Mouse (Mus musculus) brain, adult 2 months (tissue): ENCODE data around the gene Atp13a2.

Experiments
- DNase-seq: peaks from one replicate; pipeline ENCODE4 v3.0.0; 2011; ENCODE audit warnings: low read depth, low spot score

The Atp13a2 gene

DNA sequence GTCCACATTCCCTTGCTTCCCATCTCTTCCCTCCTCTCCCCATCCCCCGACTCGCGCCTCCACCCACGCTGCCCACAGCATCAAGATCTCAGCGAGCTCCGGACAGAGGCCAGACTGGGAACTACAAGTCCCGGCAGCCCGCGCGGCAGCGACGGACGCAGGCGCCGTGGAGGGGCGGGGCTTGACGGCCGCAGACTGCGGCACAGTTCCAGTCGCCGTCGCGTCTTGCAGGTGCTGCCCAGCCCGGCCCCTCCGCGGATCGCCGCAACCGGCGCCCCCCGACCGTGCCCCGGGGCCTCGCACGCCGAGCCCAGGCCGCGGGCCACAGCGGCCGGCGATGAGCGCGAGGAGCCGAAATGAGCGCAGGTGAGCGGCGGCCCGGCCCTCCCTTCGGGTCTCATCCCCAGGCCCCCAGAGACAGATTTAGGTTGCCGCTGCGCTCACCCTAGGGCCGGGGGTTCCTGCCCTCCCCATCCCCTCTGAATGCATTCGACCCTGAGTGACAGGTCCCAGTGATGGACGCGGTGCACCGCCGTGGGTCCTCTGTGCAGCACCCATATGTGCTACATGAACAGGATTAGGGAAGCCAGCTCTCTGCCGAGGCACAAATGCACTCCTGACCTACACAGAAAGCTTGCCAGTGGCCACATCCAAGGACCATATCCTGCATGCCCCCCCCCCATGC is at the start of gene Atp13a2:
TSS of gene Atp13a2 (plus strand) at position 163 of the 685 bp plus-strand sequence.
- peak; percentile 96 for DNase-seq

DNA sequence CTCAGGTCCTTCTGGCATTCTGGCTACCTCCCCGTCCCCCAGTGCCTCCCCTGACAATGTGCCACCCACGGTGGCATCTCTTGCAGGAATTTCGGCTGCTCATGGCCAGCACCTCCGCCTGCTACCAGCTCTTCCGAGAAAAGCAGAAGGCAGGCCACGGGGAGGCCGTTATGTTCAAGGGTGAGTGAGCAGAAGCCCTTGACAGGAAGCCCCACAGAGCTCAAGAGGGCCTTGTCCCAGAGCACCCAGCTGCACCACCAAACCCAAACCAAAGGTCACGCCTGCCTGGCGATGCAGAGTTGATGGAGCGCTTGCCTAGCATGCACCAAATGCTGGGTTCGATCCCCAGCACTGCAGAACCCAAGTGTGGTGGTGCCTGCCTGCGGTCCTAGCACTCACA is 42.3 kb upstream of the Atp13a2 start:
- DNase-seq = no peak

DNA sequence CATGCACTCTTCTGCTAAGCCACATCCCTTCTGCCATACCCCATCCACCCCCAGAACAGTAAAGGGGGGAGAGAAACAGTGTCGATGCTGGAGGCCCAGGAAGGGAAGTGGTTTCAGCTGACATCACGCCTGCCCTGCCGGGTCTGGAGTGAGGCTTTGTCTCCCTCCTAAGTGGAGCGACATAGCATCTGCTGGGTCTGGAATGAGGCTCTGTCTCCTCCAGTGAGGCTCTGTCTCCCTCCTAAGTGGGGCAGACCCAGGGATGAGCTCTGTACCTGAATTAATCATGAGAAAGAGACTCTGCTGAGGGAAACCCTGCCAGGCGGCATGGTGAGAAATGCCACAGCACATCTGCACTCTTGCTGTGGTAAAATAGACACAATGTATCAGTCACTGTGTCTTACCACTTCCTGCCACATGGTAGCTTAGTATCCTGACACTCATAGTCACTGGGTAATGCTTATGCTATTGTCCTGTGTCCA is 41.7 kb upstream of the Atp13a2 start:
- peak; percentile 43 for DNase-seq

DNA sequence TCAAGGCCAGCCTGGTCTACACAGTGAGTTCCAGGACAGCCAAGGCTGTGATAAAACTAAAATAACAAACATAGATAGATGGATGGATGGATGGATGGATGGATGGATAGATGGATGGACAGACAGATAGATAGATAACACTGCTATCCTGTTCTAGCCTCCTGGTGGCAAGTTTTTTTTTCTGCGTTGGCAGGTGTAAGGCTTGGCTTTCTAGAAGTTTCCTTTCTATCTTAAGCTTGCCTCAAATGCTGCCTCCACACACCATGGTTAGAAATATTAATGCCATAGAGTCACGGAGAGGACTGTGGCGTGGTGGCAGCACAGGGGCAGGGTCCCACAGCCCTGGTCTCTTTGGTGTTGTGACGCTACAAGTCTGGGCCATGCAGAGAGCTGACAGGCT is 41.1 kb upstream of the Atp13a2 start:
- no peak for DNase-seq

DNA sequence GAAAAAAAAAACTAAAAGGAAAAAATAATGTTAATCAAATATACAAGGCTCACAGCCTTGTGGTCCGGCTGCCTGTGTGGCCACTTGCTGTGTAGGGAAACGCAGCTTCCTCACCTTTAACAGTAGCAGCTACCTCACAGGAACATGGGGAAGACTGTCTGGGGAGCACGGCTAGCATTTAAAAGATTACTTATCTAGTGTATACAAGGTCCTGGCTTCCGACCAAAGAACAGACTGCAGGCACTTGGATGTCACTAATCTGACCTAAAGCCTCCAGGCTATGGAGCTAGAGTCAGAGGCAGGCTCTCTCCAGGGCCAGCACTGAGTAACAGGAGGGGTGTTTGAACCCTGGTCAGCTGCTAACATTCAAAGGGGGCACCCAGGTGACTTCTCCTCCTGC is 40.6 kb upstream of the Atp13a2 start:
- no peak for DNase-seq

DNA sequence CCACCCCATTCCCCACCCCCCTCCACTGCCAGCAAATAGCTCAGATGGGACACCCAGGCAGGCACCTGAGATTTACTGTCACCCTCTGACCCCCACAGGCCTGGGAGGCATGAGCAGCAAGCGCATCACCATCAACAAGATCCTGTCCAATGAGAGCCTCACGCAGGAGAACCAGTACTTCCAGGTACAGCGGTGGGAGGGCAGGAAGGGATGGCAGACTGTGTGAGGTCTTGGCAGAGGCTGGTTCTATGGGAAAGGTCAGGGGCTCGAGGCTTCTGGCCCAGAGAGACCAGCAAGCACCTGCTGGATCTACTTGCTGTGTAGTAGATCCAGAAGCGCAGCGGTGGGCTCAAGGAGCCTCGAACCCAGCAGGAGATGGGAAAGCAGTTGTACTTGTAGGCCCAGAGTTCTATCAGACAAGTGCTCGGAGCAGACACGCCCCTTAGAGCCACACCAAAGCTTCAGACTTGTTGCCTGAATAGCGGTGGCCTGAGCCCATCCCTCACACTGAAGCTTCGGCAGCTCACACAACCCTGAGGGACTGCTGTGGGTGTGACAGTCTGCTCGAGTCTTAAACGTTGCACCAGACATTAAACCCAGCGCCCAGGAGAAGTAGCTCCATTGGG is 40.0 kb upstream of the Atp13a2 start:
- no peak for DNase-seq

DNA sequence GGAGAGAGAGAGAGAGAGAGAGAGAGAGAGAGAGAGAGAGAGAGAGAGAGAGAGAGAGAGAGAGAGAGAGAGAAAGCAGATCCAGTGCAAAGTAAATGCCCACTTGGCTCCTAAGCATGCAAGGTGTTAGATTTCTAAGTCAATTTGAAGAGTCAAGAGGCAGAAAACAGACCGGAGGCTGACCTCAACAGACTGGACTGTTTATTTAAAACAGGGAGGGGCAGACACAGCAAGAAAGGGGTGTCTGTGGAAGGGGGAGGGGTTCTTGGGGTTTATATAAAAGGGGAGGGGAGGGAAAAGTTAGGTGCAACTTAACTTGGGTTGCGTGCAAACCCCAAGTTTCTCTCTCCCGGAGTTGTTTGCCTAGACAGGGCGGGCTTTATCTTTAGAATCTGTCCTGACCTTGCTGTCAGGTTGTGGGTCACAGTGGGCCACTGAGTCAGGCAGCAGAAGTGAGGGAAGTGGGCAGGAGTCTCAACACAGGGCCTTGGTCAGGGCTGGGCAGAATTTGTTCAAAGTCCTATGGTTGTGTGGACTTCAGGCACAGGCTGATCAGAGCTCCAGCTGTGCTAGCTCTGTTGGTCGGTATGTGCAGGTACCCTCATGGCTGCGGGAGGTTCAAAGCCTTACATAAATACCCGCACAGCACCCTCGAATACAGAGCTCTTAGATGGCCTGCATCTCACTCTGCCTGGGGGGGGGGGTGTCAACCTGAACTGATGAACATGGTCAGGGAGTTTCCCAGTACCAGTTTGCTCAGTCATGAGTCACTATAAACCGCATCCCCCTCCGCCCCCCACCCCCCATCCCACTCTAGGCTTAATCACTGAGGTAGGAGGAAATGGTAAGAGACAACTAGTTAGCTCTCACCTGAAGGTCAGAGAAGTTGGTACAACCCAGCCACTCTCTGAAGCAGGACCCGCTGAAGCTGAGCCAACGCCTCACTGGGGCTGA is 38.9 kb upstream of the Atp13a2 start:
- no peak for DNase-seq

DNA sequence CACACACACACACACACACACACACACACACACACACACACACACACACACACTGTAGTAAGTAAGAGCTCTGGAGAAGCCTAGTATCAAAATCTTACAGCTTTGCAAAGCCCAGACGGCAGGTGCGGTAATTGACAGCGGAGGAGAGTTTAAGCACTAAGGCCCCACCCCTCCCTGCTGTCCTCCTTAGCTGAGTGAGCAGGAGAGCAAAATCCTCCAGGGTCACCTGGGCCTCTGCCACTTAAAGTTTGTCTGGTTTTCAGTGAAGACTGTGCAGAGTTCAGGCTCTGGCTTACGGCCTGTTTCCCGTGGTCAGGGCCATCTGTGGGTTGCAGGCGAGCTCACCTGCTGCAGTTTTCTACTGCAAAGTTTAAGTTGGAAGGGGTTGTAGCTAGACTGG is 38.2 kb upstream of the Atp13a2 start:
- DNase-seq = no peak

DNA sequence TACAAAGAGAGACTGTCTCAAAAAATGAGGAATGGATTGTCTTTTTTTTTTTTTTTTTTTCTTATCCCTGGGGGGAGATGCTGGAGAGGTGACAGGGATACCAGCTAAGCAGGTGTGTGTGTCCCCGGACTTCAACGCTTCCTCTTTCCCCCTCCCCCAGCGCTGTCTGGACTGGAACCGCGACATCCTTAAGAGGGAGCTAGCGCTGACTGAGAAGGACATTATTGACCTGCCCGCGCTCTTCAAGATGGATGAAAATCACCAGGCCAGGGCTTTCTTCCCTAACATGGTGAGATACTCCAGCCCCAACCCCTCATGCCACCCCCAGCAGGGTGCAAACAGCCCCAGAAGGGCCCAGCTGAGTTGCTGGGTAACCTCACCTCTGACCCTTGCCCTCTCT is 37.6 kb upstream of the Atp13a2 start:
- DNase-seq = no peak

DNA sequence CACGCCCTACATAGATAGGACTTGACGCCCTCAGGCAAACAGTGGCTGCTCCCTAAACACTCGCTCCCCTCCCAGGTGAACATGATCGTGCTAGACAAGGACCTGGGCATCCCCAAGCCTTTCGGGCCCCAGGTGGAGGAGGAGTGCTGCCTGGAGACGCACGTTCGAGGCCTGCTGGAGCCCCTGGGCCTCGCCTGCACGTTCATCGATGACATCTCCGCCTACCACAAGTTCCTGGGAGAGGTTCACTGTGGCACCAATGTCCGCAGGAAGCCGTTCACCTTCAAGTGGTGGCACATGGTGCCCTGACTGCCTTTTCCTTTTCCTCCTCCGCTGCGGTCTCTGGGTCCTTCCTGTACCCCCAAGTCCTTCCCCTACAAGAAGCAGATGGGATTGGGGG is 37.1 kb upstream of the Atp13a2 start:
- DNase-seq = no peak

DNA sequence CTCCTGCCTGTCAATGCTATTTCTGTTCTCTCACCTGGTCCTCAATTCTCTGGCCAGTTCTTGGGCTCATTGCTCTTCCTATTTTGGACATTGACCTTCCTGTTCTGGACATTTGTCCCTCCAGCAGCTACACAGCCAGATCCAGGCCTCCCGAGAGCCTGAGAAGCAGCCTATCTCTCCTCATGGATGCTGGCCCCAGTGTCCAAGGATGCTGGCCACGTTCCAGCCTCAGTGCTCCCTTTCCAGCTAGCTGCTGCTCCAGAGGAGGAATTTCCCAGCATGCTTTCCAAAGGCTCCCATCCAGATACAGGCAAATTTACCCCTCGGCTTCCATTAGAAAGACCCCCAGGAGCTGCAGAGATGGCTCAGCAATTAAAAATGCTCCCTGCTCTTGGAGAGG is 36.1 kb upstream of the Atp13a2 start:
- DNase-seq = no peak

DNA sequence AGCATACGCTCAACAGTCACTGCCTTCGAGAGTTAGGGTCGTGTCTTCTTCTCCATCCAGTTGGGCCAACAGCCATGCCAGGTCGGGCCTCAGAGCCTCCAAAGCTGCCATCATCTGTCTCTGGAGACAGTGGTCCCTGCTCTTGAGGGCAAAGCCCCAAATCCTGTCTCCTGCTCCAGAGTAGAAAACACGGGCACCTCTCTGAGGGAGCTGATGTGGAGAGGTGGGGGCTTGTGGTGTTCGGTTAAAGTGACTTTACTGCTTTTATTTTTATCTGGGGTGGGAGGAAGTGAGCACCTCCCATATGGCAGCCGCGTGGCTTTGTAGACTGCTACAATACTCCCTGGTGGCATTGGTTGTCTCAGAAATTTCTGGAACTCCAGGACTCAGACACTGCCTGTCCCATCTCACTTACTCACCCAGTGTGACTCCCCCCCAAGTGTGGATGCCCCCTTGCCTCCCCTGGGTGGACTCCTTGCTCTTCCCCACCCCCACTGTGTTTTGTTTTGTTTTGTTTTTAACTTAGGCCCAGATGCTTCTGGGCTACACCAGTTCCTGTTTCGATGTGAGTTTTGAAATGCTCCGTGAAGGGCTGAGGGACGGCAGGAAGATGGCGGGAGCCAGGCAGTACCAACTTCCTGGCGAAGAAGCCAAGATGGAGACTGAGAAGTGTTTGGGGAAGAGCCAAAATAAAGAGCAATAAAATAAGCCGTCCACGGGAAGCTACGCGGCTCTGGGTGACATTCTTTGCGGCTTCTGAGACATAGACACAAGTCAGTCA is 34.6 kb upstream of the Atp13a2 start:
- DNase-seq = no peak

DNA sequence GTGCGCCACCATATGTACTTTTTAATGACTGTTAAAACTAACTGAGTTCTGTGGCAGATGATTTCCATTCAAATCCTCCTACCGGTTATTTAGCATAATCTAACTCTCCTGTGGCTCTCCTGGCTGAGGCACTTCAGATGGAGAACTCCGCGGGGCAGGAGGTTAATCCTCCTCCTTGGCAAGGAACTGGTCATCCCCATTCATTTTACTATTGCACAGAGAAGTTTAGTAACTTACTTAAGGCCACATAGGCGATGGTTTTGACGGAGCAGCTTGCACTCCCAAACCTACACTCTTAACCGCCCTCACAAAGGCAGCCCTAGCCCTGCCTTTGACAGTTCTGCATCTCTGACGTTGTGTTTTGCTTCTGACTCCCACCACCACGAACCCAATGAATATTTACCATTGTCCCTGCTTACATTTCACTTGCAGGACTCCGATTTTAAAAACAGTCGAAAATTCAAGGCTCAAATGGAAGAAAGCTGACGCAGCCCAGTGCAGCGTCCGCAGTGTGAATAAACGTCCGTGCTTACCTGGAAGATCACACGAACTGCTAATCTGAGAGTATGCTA is 29.5 kb upstream of the Atp13a2 start:
- DNase-seq = peak; percentile 61

DNA sequence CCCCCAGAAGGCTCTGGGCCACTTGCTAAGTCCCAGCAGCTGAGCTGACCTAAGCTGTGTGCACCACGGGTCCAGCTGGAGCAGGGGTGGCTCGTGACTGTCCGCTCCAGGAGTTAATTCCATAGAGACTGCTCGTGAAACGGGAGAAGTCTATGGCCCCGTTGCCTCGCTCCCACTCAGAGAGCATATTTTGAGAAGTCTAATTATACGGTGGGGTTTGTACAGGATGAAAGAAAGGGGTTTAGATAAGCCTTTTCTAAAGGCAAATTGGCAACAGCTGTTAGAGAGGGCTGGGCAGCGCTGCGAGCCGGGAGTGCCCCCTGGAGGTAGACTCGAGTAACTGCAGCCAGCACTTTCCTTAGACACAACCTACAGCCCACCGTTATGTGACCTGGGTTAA is 28.9 kb upstream of the Atp13a2 start:
- peak; percentile 82 for DNase-seq

DNA sequence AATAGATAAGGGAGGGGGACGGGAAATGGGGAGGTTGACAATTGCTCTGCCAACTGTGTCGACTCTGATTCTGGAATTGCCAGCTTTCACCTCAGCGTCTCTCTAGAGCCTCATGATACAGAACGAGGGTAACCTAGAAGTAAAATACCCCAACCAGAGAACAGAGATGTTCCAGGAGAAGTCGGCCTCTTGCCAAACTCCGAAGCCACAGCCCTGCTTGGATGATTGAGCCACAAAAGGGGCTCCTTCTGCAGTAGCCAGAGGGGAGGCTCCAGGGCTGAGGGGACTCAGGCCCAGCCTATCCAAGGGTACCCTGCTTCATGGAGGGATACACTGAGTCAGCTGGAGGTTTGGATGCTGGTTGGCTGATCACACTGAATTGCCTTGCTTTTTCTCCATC is 28.4 kb upstream of the Atp13a2 start:
- DNase-seq = no peak

DNA sequence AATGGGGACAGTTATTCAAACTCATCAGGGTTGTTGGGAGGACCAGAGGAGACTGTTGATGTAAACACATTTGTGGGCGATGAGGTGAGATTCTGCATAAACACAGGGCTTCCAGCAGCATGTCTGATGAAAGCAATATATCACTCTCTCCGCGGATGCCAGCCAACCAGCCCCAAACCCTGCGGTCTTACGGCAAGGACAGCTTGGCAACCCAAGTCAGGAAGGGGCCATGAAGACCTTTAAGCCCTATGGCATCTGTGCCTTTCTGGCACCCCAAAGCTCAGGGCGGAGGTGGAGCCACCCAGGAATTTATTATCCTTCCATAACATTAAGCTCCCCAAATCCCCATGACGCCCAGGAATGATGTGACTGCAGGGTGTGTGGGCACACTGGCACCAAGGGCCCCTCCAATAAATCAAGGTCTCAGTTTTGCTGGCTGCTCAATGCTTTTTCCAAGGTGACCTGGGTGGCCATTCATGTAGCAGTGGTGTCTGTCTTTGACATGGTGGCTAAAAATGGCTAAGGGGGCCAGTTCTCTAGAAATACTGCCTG is 27.5 kb upstream of the Atp13a2 start:
- no peak for DNase-seq

DNA sequence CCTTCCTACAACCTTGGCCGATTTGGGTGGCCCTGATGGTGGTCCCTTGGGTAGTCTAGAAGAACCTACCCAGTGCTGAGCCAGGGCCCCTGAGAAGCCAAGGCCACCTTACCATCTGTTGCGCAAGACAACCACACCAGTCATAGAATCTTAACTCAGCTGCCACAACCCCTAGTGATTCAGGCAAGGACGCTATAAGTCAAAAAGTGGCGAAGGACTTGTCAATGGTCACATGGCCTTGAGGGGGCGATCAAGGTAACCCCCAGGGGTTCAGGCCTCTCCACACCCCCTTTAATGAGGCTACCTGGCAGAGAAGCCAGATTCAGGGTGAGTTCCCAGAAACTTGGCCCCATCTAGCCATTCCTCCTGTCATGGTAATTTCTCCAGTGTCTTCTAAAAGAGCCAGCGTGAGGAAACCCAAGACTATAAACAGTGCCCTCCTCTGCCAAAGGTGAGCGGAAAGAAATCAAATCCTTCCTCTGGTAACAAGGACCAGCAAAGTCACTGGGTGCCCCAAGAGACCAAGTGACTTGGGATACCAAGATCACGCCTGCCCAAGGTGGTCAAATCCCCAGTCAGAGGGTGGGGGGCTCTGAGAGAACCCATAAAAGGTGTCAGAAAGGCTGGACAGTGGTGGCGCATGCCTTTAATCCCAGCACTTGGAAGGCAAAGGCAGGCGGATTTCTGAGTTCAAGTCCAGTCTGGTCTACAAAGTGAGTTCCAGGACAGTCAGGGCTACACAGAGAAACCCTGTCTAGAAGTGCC is 26.8 kb upstream of the Atp13a2 start:
- DNase-seq = no peak

DNA sequence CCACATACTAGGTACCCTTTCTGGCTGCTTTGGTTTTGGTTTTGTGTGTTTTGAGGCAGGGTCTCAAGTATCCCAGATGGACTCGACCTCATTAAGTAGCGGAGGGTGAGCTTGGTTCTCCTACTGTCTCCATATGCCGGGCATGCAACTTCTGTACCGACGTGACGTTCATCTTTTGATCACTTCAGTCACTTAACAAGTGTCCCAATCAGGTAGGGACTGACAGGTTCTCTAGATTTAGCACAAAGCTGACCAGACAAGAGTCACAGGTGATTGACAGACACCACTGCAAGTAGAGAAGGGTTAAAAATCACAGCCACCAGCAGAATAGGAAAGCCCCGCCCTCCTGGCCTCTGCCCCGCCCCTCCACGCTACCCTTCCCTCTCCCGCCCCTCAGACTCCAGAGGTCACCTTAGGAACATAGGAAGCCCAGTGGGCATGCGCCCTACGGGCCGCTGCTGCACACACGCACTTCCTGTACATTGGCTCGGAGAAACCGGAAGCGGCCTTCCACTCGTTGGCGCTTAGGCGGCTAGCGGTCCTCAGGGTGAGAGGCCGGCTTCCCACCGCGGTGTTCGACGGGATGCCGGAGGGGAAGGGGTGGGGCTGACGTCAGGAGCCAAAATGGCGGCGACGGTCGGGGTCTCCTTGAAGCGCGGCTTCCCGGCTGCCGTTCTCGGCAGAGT is 25.7 kb upstream of the Atp13a2 start, which contains the start of gene Sdhb:
TSS of gene Sdhb (plus strand) at position 423 of the 686 bp plus-strand sequence.
- peak; percentile 100 for DNase-seq

DNA sequence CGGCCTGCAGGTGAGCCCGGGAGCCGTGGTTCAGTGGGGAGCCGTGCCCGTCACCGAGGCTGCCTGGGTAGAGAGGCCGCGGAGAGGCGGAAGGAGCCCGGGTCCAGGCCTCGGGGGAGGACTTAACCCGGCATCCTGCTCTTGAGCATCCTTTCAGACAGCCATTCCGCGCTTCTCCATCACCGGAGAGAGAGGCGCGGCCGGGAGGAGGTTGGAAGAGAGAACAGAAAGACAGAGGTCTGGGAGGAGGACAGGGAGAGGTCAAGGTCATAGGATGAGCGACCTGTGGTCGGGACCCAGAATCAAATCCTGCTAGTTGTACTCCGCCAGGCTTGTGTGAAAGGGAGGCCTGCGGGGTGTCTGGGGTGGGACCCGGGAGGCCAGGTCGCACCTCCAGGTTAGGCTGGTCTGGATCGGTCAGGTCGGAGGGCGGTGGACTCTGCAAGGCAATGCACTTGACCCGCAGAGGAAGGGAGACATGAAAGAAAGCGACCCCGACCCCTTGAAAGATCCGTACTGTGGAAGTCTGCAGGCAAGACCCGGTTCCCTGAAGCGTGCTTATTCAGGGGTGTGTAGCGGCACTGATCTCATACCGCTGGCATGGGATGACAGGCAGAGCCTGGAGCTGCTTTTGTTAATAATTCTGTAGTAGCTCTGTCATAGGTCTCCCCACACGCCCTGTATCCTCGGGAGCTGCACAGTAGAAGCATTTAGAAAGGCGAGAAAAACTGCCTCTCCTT is 25.0 kb upstream of the Atp13a2 start:
- peak; percentile 36 for DNase-seq
